Mouse (Mus musculus) liver, postnatal 0 days (tissue): ENCODE results near the gene 1520401A03Rik.

Source experiments
- CTCF ChIP-seq: sonication (generic); IDR thresholded peaks from 2 replicates; pipeline ENCODE4 v1.5.1; 2016; ENCODE audit warnings: antibody characterized with exemption, low read depth
- EP300 ChIP-seq: IDR thresholded peaks from 2 replicates; pipeline ENCODE4 v1.6.1; 2016; ENCODE audit warnings: antibody characterized with exemption, low read depth, mild to moderate bottlenecking

DNA sequence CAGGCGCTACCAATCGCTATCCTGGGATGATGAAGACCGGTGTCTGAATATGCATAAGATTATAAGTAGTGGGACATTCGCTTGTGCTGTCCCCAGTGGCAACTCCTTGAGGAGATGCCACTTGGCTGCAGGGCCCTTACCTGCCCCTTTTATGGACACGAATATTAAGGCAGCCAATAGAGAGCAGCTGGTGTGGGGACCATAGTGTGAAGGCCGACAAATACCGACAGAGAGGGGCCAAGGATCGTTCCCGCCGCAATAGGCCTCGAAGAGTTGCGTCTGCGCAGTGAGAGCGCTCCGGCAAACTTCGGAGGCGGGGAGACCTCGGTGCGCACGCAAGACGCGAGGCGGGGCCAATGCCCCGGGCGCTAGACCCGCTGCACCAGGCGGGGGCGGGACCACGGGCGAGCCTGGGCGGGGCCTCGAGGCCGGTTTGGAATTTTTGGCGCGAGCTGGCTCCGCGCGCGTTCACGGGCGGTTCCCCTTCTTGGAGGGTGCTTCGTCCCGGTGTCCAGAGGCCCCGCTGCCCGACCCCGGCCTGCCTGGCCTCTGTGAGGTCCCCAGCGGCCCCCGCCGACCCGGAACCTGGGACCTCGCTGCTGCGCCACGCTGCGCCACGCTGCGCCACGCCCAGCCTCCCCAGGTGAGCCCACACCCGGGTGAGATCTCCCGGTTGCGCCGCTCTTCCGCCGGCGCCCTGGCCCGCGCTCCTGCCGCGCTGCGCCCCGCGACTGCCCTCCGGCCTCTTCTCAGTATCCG, 3.6 kb upstream of the 1520401A03Rik start, which contains the start of gene Pkmyt1:
- no peak for TF ChIP-seq EP300
- TF ChIP-seq CTCF: no peak
